Mouse (Mus musculus) gastrocnemius, adult 2 months (tissue): Measurements from ENCODE around the gene Fbxo17. TPM values are rescaled to one million over a fixed set of nuclear protein-coding genes. Genes with fewer than 3 reads are reported as not detected.
A peak's percentile ranks its signal among the peaks of the same experiment; 100 is the strongest.
"Not testable (repeated sequence)": the region's sequence is repeated elsewhere in the genome, so short reads cannot be mapped to it uniquely, and the experiment has no call there.

Experiments
- DNase-seq: peaks from one replicate; pipeline ENCODE4 v3.0.0; 2022
- H3K27ac ChIP-seq: fragments of 200-600 bp; 2 replicates; pipeline ENCODE4 v1.8.1; 2022; ENCODE audit warnings: mild to moderate bottlenecking
- H3K4me3 ChIP-seq: fragments of 200-600 bp; 2 replicates; pipeline ENCODE4 v1.8.1; 2022; ENCODE audit warnings: mild to moderate bottlenecking, moderate library complexity
- CTCF ChIP-seq: fragments of 200-600 bp; IDR thresholded peaks from 2 replicates; pipeline ENCODE4 v1.8.1; 2022; ENCODE audit warnings: antibody characterized with exemption, mild to moderate bottlenecking, moderate library complexity
- intact Hi-C: fragments of 180-260 bp; cut with DNase I; formaldehyde crosslinking; loops from one replicate; pipeline ENCODE4 v1.15.1; 2025
- long read RNA-seq, 2 experiments: library from polyadenylated mRNA; stranded (forward); transcript quantifications; one replicate each; pipeline ENCODE4 v2.0.0; 2021
- total RNA-seq, 2 experiments: library from RNA; stranded (reverse); gene quantifications; 2 replicates each; pipeline ENCODE4 v1.2.3; 2021

Fbxo17 gene
- total RNA-seq = 1 to 10 TPM; 2.5 to 4.9 TPM
- long read RNA-seq, experiment 1, transcript Fbxo17-203 (7 exons, 1,563 nt) = minor isoform, 5 of 13 reads
- long read RNA-seq, experiment 1, transcript Fbxo17-202 (8 exons, 1,806 nt) = major isoform, 7 of 13 reads
- long read RNA-seq, experiment 1, partial matches to known transcripts = 0 of 13 reads
- long read RNA-seq, experiment 1, other reads (novel, unspliced or antisense) = 1 of 13 reads
- long read RNA-seq, experiment 2, transcript Fbxo17-202 (8 exons, 1,806 nt) = major isoform, 6 of 9 reads
- long read RNA-seq, experiment 2, partial matches to known transcripts = 0 of 9 reads
- long read RNA-seq, experiment 2, other reads (novel, unspliced or antisense) = 1 of 9 reads

DNA sequence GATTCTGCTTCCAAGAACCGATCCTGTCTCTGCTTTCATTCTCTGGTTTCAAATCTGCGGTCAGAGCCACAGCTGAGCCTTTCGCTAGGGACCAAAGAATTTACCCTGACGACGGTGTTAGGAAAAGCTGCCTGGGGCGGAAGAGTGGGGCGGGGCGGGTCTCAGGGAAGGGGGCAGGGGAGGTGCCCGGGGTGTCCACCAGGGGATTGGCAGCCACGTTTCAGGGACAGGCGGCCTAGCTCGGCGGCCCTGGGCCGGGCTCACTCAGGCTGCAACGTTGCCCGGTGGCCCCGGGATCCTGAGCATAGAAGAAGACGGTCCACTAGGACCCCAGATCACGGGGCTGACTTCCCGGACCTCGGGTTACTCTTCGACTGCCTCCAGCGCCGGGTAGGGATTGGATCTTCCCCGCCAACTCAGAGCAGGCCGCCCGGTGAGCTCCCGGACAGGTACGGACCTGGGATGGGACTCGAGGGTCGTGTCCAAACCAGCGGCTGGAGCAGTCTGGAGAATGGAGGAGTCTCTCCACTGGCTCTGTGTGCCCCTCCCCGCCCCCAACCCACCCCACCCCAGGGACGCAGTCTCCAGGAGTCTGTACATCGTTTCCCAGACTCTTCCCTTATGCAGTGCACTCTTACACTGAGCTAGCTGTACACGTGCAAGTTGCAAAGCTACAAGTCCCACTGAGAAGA, at the start of gene Fbxo17:
Gene Fbxo17, plus strand, starts transcription at position 215 of the 692 bp plus-strand sequence.
- TF ChIP-seq CTCF = peak; percentile 56
- Histone ChIP-seq H3K27ac (peak within 1 kb of the TSS; percentile 91), H3K4me3 (peak within 1 kb of the TSS; percentile 87)
- intact Hi-C loops = no loop called here
- DNase-seq = peak; percentile 87

- no peak overlapping the region for H3K4me3 ChIP-seq
- no peak for TF ChIP-seq CTCF
- no peak overlapping the region for H3K27ac ChIP-seq
- DNase-seq = no peak
- intact Hi-C loops = no loop called here
These were observed 45.4 kb upstream of the Fbxo17 start for GRCm38 (mm10) chr7:28671172-28671571.

DNA sequence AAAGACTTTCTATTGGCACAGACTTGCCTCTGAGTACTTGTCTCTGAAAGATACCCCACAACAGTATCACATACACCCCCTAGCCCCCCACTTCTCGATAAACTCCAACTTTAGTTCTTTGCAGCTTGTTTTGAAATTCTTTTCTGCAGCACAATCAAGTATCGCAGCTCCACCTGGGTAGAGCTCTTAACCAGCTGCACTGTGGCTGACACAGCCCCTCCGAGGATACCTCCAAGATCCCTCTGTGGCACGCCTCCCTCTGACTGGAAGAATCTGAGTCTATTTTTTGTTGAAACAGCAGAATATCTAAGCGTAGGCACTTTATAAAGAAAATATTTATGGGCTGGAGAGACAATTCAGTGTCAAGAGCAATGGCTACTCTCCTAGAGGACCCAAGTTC, 44.3 kb upstream of the Fbxo17 start:
- H3K27ac ChIP-seq = no peak overlapping the region
- intact Hi-C loops = no loop called here
- no peak for DNase-seq
- TF ChIP-seq CTCF = no peak
- no peak overlapping the region for H3K4me3 ChIP-seq

DNA sequence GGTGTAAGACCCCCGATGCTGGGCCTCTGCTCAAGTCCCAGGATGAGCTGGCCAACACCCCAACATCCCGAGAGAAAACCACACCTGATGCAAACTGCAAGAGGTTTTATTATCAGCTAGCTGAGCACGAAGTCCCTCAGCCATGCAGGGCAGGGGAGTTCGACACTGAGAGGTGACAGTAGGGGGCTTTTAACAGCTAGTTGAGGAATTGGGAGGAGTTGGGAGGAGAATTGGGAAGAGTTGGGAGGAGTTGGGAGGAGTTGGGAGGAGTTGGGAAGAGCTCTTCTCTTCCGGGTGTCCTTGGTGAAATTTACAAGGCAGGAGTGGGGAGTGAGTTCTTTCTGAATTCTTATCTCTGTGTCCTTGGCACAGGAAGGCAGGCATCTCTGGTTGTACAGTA, 43.8 kb upstream of the Fbxo17 start:
- H3K27ac ChIP-seq, intact Hi-C loops, DNase-seq: not testable (repeated sequence)

DNA sequence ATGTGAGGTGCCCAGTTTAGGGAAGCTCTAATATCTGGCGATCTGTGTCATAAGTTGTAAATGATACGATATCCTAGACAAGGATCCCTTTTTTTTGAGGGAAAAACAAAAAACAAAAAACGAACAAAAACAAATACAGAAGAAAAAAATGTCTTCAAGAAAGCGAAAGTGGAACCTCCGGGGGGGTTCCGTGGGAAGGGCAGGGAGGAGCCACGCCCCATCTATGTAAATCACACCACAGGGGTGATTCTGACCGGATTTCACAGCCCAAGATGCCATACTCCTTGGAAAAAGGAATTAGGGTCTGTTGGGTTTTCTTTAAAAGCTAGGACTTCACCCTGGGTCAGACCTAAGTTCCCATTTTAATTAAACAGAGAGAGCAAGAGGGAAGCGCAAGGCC, 41.6 kb upstream of the Fbxo17 start:
- Histone ChIP-seq H3K4me3 (peak overlapping the region; percentile 14), H3K27ac (no peak overlapping the region)
- no peak for TF ChIP-seq CTCF
- intact Hi-C loops = no loop called here
- DNase-seq = no peak

More for the DNA sequence above, 43.8 kb upstream of the Fbxo17 start:
- not testable (repeated sequence) for H3K4me3 ChIP-seq

GRCm38 (mm10) chr7:28675746-28676145, 40.9 kb upstream of the Fbxo17 start:
- Histone ChIP-seq H3K4me3 (peak overlapping the region; percentile 14), H3K27ac (no peak overlapping the region)
- TF ChIP-seq CTCF = peak; percentile 45
- peak; percentile 26 for DNase-seq
- intact Hi-C loops = no loop called here

GRCm38 (mm10) chr7:28676811-28677541, 39.6 kb upstream of the Fbxo17 start:
- no peak for TF ChIP-seq CTCF
- no peak overlapping the region for H3K4me3 ChIP-seq
- H3K27ac ChIP-seq = no peak overlapping the region
- DNase-seq = no peak
- intact Hi-C loops = no loop called here

GRCm38 (mm10) chr7:28677624-28678023, 39.0 kb upstream of the Fbxo17 start:
- no peak overlapping the region for H3K27ac ChIP-seq
- no peak for DNase-seq
- H3K4me3 ChIP-seq = no peak overlapping the region
- intact Hi-C loops = no loop called here
- no peak for TF ChIP-seq CTCF

DNA sequence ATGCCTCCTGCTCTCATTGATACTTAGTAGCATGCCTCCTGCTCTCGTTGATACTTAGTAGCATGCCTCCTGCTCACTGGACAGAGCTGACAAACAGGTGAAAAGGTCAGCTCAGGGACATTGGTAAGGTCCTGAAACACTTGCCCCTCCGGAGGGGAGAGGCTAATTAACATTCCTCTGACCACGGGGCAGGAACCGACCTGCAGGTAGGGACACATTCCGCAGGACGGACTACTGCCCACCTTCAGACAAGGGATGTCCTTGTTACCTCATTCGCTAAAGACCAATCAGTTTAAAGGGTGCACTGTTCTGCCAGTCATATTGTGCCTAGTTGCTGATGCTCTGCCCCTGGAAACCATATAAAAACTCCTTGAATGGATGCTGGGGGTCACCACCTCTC, 25.5 kb upstream of the Fbxo17 start:
- intact Hi-C loops = no loop called here
- no peak for TF ChIP-seq CTCF
- Histone ChIP-seq H3K27ac (no peak overlapping the region), H3K4me3 (no peak overlapping the region)
- DNase-seq = no peak

GRCm38 (mm10) chr7:28692545-28693320, 23.9 kb upstream of the Fbxo17 start, which contains the start of gene Fbxo27:
TSS of gene Fbxo27 (plus strand) at chr7:28692849.
- peak; percentile 49 for DNase-seq
- Histone ChIP-seq H3K4me3 (peak within 1 kb of the TSS; percentile 78), H3K27ac (peak within 1 kb of the TSS; percentile 72)
- TF ChIP-seq CTCF = no peak
- intact Hi-C loops = no loop called here

DNA sequence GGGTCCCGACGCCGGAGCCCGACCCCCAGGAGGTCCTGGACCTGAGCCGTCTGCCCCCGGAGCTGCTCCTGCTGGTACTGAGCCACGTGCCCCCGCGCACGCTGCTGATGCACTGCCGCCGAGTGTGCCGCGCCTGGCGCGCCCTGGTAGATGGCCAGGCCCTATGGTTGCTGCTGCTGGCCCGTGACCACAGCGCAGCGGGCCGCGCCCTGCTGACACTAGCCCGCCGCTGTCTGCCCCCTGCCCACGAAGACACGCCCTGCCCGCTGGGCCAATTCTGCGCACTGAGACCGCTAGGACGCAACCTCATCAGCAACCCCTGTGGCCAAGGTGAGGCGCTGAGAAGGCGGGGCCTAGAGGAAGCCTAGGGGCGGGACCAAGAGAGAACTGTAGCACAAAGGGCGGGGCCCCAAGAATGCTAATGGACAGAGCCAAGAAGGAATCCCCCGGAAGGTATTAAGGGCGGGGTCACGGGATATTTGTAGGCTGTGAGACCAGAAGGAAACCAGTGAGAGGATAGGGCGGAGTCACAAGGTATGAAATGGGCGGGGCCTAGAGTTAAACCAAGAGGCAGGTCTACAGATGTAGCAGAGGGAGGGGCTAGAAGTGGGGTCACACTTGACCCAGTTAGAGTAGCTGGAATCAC, 23.2 kb upstream of the Fbxo17 start:
- intact Hi-C loops = no loop called here
- no peak for TF ChIP-seq CTCF
- H3K4me3 ChIP-seq = peak overlapping the region; percentile 78
- DNase-seq = peak; percentile 66
- peak overlapping the region; percentile 72 for H3K27ac ChIP-seq

GRCm38 (mm10) chr7:28694423-28694822, 22.2 kb upstream of the Fbxo17 start:
- no peak for DNase-seq

More at GRCm38 (mm10) chr7:28694423-28694822, 22.2 kb upstream of the Fbxo17 start:
- Histone ChIP-seq H3K27ac (no peak overlapping the region), H3K4me3 (no peak overlapping the region)
- intact Hi-C loops = no loop called here
- TF ChIP-seq CTCF = no peak
